Mouse (Mus musculus) hindbrain, embryonic 16.5 days (tissue): ENCODE data around the gene Lrrc57. TPM values are rescaled to one million over a fixed set of nuclear protein-coding genes. Genes with fewer than 3 reads are reported as not detected.

Source experiments
- ATAC-seq: fragments of 200-750 bp; cut with Nextera tagmentation; 2 replicates; pipeline ENCODE4 v1.8.0; 2017; ENCODE audit warnings: moderate TSS enrichment, moderate library complexity
- H3K27ac ChIP-seq: fragments of 300-500 bp; sonication (generic); 2 replicates; pipeline ENCODE4 v1.5.1; 2014; ENCODE audit warnings: low read depth, mild to moderate bottlenecking, control low read depth, low read length, moderate library complexity
- H3K27me3 ChIP-seq: fragments of 300-500 bp; sonication (generic); replicated peaks from 2 replicates; pipeline ENCODE4 v1.6.1; 2014; ENCODE audit warnings: low read length; ENCODE audit not compliant: control insufficient read depth, insufficient read depth
- H3K36me3 ChIP-seq: fragments of 300-500 bp; sonication (generic); 2 replicates; pipeline ENCODE4 v1.6.1; 2014; ENCODE audit warnings: mild to moderate bottlenecking, low read length, moderate library complexity, mixed read lengths; ENCODE audit not compliant: control insufficient read depth, insufficient read depth
- H3K4me1 ChIP-seq: fragments of 300-500 bp; sonication (generic); 2 replicates; pipeline ENCODE4 v1.6.1; 2014; ENCODE audit warnings: low read depth, low read length; ENCODE audit not compliant: control insufficient read depth, insufficient read depth
- H3K4me2 ChIP-seq: fragments of 300-500 bp; sonication (generic); 2 replicates; pipeline ENCODE4 v1.6.1; 2014; ENCODE audit warnings: mild to moderate bottlenecking, low read length, control low read depth, moderate library complexity
- H3K4me3 ChIP-seq: fragments of 300-500 bp; sonication (generic); 2 replicates; pipeline ENCODE4 v1.5.1; 2014; ENCODE audit warnings: mild to moderate bottlenecking, low read length, control low read depth, moderate library complexity
- H3K9ac ChIP-seq: fragments of 300-500 bp; sonication (generic); 2 replicates; pipeline ENCODE4 v1.6.1; 2014; ENCODE audit warnings: low read depth, mild to moderate bottlenecking, control low read depth, low read length, moderate library complexity
- H3K9me3 ChIP-seq: fragments of 300-500 bp; sonication (generic); 2 replicates; pipeline ENCODE4 v1.6.1; 2014; ENCODE audit warnings: mild to moderate bottlenecking, low read length, moderate library complexity; ENCODE audit not compliant: control insufficient read depth
- WGBS: fragments of 180-500 bp; shearing (Covaris S2); extraction: QIAGEN DNeasy Blood & Tissue Kit; methylation state at CpG from one replicate; pipeline ENCODE4 v1.1.7; 2014; 5-methylcytosine and 5-hydroxymethylcytosine counted together
- polyA plus RNA-seq: library from polyadenylated mRNA; unstranded; fragments of >200 nt; fragmentation: Nextera tagmentation; extraction: Ambion mirVana; gene quantifications from 2 replicates; pipeline ENCODE4 v1.2.1, GENCODE M21; 2015

The Lrrc57 gene
- polyA plus RNA-seq, 1 experiment from 2014 or later = 35.8 TPM

GRCm38 (mm10) chr2:120640835-120641234 lies 31.5 kb upstream of the Lrrc57 start:
- H3K27ac ChIP-seq = no peak overlapping the region
- H3K36me3 ChIP-seq = no peaks in the 10 kb centered on the region
- H3K4me2 ChIP-seq = no peak overlapping the region
- 89% methylated on average over 8 of the region's 8 CpGs for WGBS
- H3K4me3 ChIP-seq = no peak overlapping the region
- H3K27me3 ChIP-seq = no peaks in the 10 kb centered on the region
- ATAC-seq = no peak
- no peaks in the 10 kb centered on the region for H3K9me3 ChIP-seq
- H3K4me1 ChIP-seq = no peaks in the 10 kb centered on the region
- H3K9ac ChIP-seq = no peak overlapping the region

GRCm38 (mm10) chr2:120631957-120632356 lies 22.6 kb upstream of the Lrrc57 start:
- 78% methylated on average over 4 of the region's 4 CpGs for WGBS
- Histone ChIP-seq H3K4me3 (no peak overlapping the region), H3K9ac (no peak overlapping the region), H3K4me1 (peaks cover 3% of the 10 kb centered on the region; the same call in 1 of the 2 replicates), H3K36me3 (no peaks in the 10 kb centered on the region), H3K27me3 (no peaks in the 10 kb centered on the region), H3K27ac (no peak overlapping the region), H3K4me2 (no peak overlapping the region), H3K9me3 (no peaks in the 10 kb centered on the region)
- ATAC-seq = no peak

GRCm38 (mm10) chr2:120631521-120631920 lies 22.2 kb upstream of the Lrrc57 start:
- H3K27me3 ChIP-seq = no peaks in the 10 kb centered on the region
- H3K27ac ChIP-seq = no peak overlapping the region
- no peak for ATAC-seq
- WGBS = 96% methylated on average over 2 of the region's 2 CpGs
- peaks cover 3% of the 10 kb centered on the region; the same call in 1 of the 2 replicates for H3K4me1 ChIP-seq
- H3K9me3 ChIP-seq = no peaks in the 10 kb centered on the region
- H3K36me3 ChIP-seq = no peaks in the 10 kb centered on the region
- H3K4me2 ChIP-seq = no peak overlapping the region
- H3K4me3 ChIP-seq = no peak overlapping the region
- H3K9ac ChIP-seq = no peak overlapping the region

GRCm38 (mm10) chr2:120630655-120631054 lies 21.3 kb upstream of the Lrrc57 start:
- Histone ChIP-seq H3K4me2 (no peak overlapping the region; the same call in 1 of the 2 replicates), H3K36me3 (no peaks in the 10 kb centered on the region), H3K9ac (no peak overlapping the region), H3K9me3 (no peaks in the 10 kb centered on the region), H3K27me3 (no peaks in the 10 kb centered on the region), H3K4me1 (peaks cover 3% of the 10 kb centered on the region; the same call in 1 of the 2 replicates), H3K27ac (no peak overlapping the region), H3K4me3 (no peak overlapping the region)
- 82% methylated on average over 2 of the region's 2 CpGs for whole genome bisulfite sequencing
- ATAC-seq = no peak

- Histone ChIP-seq H3K9ac (no peak overlapping the region), H3K9me3 (no peaks in the 10 kb centered on the region), H3K4me2 (no peak overlapping the region; the same call in 1 of the 2 replicates), H3K4me1 (peaks cover 3% of the 10 kb centered on the region; the same call in 1 of the 2 replicates), H3K36me3 (no peaks in the 10 kb centered on the region), H3K4me3 (no peak overlapping the region), H3K27me3 (no peaks in the 10 kb centered on the region), H3K27ac (no peak overlapping the region)
- no peak for ATAC-seq
- whole genome bisulfite sequencing = 77% methylated on average over 2 of the region's 2 CpGs
These were observed 20.9 kb upstream of the Lrrc57 start for GRCm38 (mm10) chr2:120630246-120630645.

GRCm38 (mm10) chr2:120628886-120629735 lies 19.8 kb upstream of the Lrrc57 start, which contains the start of gene Stard9:
TSS of gene Stard9 (plus strand) at chr2:120629121.
- H3K4me3 ChIP-seq = peak within 1 kb of the TSS; percentile 70
- no peaks in the 10 kb centered on the region for H3K9me3 ChIP-seq
- ATAC-seq = peak; percentile 100
- H3K27me3 ChIP-seq = no peaks in the 10 kb centered on the region
- H3K4me1 ChIP-seq = peaks cover 3% of the 10 kb centered on the region; the same call in 1 of the 2 replicates
- H3K9ac ChIP-seq = peak within 1 kb of the TSS; percentile 76
- H3K27ac ChIP-seq = peak within 1 kb of the TSS; percentile 66
- no peaks in the 10 kb centered on the region for H3K36me3 ChIP-seq
- 1% methylated on average over 36 of the region's 36 CpGs for WGBS
- H3K4me2 ChIP-seq = peak within 1 kb of the TSS; percentile 82

- no peak overlapping the region for H3K27ac ChIP-seq
These were observed 19.0 kb upstream of the Lrrc57 start for GRCm38 (mm10) chr2:120628076-120628865.

GRCm38 (mm10) chr2:120622920-120623319 lies 13.6 kb upstream of the Lrrc57 start:
- Histone ChIP-seq H3K36me3 (peaks cover 13% of the 10 kb centered on the region), H3K27ac (no peak overlapping the region), H3K4me2 (no peak overlapping the region), H3K4me3 (no peak overlapping the region), H3K27me3 (no peaks in the 10 kb centered on the region), H3K9me3 (no peaks in the 10 kb centered on the region), H3K4me1 (no peaks in the 10 kb centered on the region), H3K9ac (no peak overlapping the region)
- no peak for ATAC-seq

More at GRCm38 (mm10) chr2:120628076-120628865, 19.0 kb upstream of the Lrrc57 start:
- peak; percentile 55 for ATAC-seq
- Histone ChIP-seq H3K4me1 (peaks cover 3% of the 10 kb centered on the region; the same call in 1 of the 2 replicates), H3K36me3 (no peaks in the 10 kb centered on the region), H3K4me3 (peak overlapping the region; percentile 70), H3K27me3 (no peaks in the 10 kb centered on the region), H3K9ac (peak overlapping the region; percentile 50), H3K9me3 (no peaks in the 10 kb centered on the region), H3K4me2 (peak overlapping the region; percentile 56)
- WGBS = 31% methylated on average over 10 of the region's 10 CpGs

GRCm38 (mm10) chr2:120619538-120619937 lies 10.2 kb upstream of the Lrrc57 start:
- no peak overlapping the region for H3K4me3 ChIP-seq
- H3K9ac ChIP-seq = no peak overlapping the region
- H3K36me3 ChIP-seq = peaks cover 22% of the 10 kb centered on the region
- H3K4me1 ChIP-seq = no peaks in the 10 kb centered on the region
- no peak overlapping the region for H3K27ac ChIP-seq
- H3K4me2 ChIP-seq = no peak overlapping the region
- ATAC-seq = no peak
- no peaks in the 10 kb centered on the region for H3K9me3 ChIP-seq
- WGBS = 89% methylated on average over 1 of the region's 1 CpGs
- H3K27me3 ChIP-seq = no peaks in the 10 kb centered on the region
